Mouse (Mus musculus) erythroblast, embryonic 14.5 days (primary cell): ENCODE results near the gene Trip13.

Source experiments
- GATA1 ChIP-seq: IDR thresholded peaks from 2 replicates; pipeline ENCODE4 v1.6.1; 2012; ENCODE audit warnings: low read length, inconsistent platforms, mixed read lengths
- TAL1 ChIP-seq: IDR thresholded peaks from 3 replicates; pipeline ENCODE4 v1.6.1; 2012; ENCODE audit warnings: low read length, inconsistent platforms, mixed read lengths

DNA sequence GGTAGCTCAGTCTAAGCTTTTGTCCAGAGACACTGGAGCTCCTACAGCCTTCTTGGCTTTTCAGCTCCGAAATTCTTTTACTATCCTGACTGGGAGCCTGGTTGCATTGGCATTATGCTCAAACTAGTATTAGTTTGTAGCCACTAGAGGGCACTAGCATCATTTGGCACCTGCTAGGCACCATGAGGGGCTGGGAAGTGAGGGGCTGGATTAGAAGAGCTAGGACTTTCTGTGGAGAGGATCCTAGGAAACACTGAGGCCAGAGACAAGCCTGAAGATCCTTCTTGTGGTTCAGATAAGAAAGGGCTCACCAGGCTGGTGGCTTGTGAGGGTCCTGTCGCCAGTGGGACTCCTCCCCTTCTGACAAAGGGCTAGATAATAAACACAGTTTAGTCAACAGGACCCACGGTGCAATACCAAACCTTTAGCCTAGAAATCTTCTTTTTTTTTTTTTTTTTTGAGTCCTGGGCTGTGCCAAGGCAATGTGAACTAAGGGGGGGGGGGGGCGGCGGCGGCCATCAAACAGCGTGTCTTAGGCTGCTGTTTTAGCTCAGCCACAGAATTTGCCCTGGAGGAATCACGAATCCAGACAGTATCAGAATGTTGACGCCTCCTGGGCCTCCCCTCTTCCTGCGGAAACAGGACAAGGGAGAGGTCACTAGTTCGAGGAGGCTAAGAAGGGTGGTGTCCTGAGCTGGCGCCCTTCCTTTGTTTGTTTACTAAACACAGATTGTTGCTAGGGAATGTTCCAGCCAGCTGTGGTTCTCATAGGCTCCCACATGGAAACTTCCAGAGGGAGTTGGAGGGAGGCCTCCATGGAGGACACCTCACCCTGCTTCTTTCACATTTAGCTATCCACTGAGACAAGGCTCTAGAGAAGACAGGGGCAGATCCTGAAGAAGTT, 33.2 kb upstream of the Trip13 start:
- no peak for TF ChIP-seq GATA1
- no peak for TF ChIP-seq TAL1
